Mouse (Mus musculus): ENCODE measurements around the gene Ccdc15. TPM values are rescaled to one million over a fixed set of nuclear protein-coding genes. Genes with fewer than 3 reads are reported as not detected.

The Ccdc15 gene
- total RNA-seq, 2 experiments from 2014 or later: 5.5 to 5.7 TPM

DNA sequence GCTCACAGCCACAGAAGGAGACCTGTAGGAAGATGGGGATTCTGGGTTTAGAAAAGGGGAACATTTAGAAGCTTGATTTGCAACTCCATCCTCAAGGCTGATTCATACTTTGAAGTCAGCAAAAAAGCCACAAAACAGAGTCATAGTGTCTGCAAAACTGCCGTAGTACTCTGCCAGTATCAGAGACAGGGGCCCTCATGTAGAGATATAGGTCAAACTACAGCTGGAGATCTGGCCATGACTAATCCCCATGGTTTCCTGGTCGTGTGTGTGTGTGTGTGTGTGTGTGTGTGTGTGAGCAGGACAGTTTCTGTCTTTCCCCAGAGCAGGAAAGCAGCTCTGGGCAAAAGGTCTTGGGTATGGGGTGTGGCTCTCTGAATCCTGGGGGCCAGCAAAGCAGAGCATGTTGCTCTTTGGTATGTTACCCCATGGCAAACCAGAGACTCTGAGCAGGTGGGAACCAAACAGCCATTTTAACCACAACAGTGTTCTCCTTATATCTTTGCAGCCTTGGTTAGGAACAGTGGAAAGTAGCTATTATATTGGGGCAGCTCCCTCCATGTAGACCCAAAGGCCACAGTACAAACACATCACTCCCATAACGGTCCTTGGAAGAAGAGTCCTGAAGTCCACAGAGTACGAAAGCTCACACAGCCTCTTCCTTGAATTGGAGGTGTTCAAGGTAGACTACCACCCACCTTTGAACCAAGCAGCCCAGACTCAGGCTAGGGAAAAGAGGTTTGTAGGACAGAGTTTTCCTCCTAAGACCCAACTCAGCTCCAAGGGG, 112.1 kb downstream of the Ccdc15 start:
- no peak for DNase-seq
- intact Hi-C loops (cut with DNase I): loop anchor here (10.0 kb wide), 1 partner anchor 271 kb away; no protein-coding TSS in a partner anchor

DNA sequence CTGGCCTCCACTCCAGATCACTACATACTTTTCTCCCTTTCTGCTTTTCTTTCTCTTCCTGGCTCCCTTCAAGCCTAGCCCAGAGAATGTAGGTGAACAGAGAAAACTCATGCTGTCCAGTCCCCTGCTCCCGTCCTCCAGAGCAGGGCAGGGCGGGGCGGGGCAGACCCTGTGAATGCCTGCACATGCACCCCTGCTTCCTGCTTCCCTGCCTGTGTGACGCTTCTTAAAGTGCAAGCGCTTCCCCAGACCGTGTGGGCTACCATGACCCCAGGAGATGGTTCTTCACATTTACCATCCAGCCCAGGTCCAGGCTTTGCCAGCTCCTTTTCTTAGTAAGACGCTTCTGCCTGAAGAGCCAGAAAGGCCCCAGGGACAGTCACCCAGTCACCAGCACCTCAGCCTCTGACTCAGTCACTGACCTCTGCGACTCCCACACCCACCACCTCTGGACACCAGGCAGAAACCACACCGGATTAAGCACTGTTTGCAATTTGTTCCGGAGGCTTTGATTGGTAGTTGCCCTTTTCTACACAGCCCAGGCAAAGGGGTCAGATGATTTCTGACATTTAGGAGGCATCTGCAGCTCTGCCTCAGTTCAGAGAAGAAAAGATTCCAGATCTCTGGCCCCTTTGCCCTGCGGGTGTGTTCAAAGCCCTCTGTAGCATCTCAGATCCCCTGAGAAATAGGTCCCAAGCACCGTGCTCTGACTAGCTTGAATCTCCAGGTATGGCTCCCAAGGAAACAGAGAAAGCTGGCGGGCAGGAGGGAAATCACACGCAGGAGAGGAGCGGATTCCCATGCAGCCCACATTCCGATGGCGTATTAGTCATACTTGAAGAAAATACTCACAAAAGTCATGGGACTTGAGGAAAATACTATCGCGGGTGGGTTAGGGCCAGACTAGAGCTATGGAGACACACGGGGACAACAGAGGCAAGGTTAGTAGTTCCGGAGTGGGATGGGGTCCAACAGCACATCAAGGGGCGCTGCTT, 115.7 kb downstream of the Ccdc15 start:
- intact Hi-C loops (cut with DNase I): loop anchor here (5.0 to 10.0 kb wide), 2 partner anchors 268 to 335 kb away; no protein-coding TSS in a partner anchor
- DNase-seq: no peak

DNA sequence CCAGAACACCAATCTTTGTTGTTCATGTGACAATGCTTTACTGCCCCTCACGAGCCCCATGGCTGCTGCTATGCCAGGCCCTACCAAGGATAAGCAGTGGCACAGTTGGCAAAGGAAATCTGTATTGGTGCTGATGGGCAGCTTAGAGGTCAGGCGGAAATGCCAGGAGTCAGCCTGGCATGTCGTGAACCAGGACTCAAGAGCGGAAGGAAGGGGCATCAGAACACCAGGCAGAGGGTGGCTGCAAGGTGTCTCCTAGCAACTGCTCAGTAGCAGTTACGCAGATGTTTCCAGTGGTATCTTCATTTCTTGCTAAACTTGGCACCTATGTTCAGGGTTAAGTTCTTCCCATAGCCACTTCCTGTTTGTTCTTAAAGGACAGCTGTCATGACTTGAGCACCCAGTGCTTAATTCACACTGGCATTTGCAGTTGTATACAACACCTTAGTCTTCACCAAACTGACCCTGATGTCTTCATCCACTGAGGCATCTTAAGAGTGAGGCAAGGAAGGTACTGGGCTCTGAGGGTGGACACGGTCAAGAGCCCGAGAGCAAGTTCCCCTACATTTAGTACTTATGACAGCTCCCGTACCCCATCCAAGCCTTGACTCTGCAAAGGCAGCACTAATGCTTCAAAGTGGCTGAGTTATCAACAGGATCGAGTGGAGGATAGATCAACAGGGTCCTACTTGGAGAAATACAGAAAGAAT, 117.6 kb downstream of the Ccdc15 start:
- no peak for DNase-seq
- intact Hi-C loops (cut with DNase I): loop anchor here (5.0 to 10.0 kb wide), 2 partner anchors 266 to 333 kb away; no protein-coding TSS in a partner anchor

DNA sequence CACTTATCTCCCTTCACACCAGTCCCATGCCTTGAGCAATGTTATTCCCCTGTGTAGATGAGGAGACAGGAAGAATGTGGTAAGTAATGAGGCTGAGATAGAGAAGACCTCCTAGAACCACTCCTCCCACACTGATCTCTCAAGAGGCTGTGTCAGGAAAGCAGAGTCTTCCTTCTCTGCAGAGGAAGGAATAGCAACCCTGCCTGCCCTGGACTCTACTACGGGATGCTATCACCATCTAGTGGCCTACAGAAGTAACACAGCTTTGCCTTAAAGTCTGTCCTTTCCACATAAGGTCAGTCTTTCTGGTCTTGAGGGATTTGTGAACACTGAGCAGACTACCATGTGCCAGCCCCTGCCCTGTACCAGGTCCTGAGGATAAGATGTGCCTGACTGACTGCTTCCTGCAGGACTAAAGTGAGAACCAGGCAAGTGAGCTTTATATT, 118.3 kb downstream of the Ccdc15 start:
- peak; percentile 54 for DNase-seq
- intact Hi-C loops (cut with DNase I): loop anchor here (5.0 to 10.0 kb wide), 2 partner anchors 265 to 333 kb away; no protein-coding TSS in a partner anchor

Other genes with a start within 250 kb of the Ccdc15 start
- gene Pknox2, start 201.0 kb downstream of the Ccdc15 start, total RNA-seq (2021): 10 to 100 TPM; 51.8 to 54.2 TPM
- gene Tmem218, start 140.2 kb downstream of the Ccdc15 start, total RNA-seq (2021): 1 to 10 TPM; 6.1 to 6.5 TPM
- 1 to 10 TPM; 1.0 to 1.3 TPM for gene Slc37a2, start 92.7 kb downstream of the Ccdc15 start, total RNA-seq (2021)
- 10 to 100 TPM; 23.8 to 24.9 TPM for gene Hepacam, start 18.9 kb upstream of the Ccdc15 start, total RNA-seq (2021)
- 1 to 10 TPM; 6.5 to 7.4 TPM for gene Robo4, start 53.5 kb upstream of the Ccdc15 start, total RNA-seq (2021)
- 1 to 10 TPM; 6.1 to 6.6 TPM for gene Robo3, start 84.8 kb upstream of the Ccdc15 start, total RNA-seq (2021)
- 10 to 100 TPM; 45.4 to 56.0 TPM for gene Msantd2, start 140.9 kb upstream of the Ccdc15 start, total RNA-seq (2021)
- 10 to 100 TPM; 30.8 to 30.9 TPM for gene Esam, start 179.6 kb upstream of the Ccdc15 start, total RNA-seq (2021)
- gene Vsig2, start 190.8 kb upstream of the Ccdc15 start, total RNA-seq (2021): 1 to 10 TPM; 3.4 TPM
- 100 to 1,000 TPM; 616 to 622 TPM for gene Nrgn, start 204.5 kb upstream of the Ccdc15 start, total RNA-seq (2021)
- gene Siae, start 207.3 kb upstream of the Ccdc15 start, total RNA-seq (2021): 10 to 100 TPM; 10.5 to 11.1 TPM